Mouse (Mus musculus) CD4-positive, CD25-positive, alpha-beta regulatory T cell, adult 9 weeks (primary cell): ENCODE data around the gene Gm8720. TPM values are rescaled to one million over a fixed set of nuclear protein-coding genes. Genes with fewer than 3 reads are reported as not detected.

ENCODE experiments used
- polyA plus RNA-seq: library from polyadenylated mRNA; unstranded; fragments of 100-300 nt; shearing (Covaris generic); gene quantifications from one replicate; pipeline ENCODE4 v1.2.1, GENCODE M21; 2017

Gm8720 gene
- polyA plus RNA-seq = not detected

GRCm38 (mm10) chr7:23067356-23067755 lies at the start of gene Gm8720:
TSS of gene Gm8720 (minus strand) at chr7:23067456.

DNA sequence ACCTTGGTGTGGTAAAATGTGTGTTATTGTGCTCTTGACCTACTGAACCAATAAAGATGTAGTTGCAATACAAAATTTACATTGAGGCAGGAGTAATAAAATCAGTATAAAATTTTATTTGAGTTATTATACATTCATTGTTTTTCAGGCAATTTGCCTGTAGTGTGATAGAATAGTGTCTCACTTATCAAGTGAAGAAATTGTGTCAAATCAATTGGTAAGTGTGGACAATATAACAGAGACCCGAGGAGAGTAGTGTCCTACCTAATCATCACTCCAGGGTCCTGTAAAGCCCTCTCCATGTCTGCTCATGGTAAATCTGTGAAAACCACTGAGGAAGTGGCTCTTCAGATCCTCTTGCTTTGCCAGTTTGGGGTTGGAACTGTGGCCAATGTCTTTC lies 12.0 kb downstream of the Gm8720 start, which contains the start of gene Vmn1r163:
Gene Vmn1r163, plus strand, starts transcription at position 301 of the 400 bp plus-strand sequence.

GRCm38 (mm10) chr7:23019823-23020222 lies 47.4 kb downstream of the Gm8720 start, which contains the start of gene Gm4216:
TSS of gene Gm4216 (minus strand) at chr7:23019923.

Other genes with a start within 250 kb of the Gm8720 start
- gene Vmn1r159, start 223.9 kb downstream of the Gm8720 start, polyA plus RNA-seq = not detected
- gene Vmn1r160, start 196.2 kb downstream of the Gm8720 start, polyA plus RNA-seq = not detected
- not detected for gene Gm4214, start 82.8 kb downstream of the Gm8720 start, polyA plus RNA-seq
- gene Gm4216, start 47.5 kb downstream of the Gm8720 start, polyA plus RNA-seq = not detected
- not detected for gene Vmn1r163, start 11.9 kb downstream of the Gm8720 start, polyA plus RNA-seq
- not detected for gene Gm10662, start 77.0 kb upstream of the Gm8720 start, polyA plus RNA-seq
- gene Vmn1r165, start 149.9 kb upstream of the Gm8720 start, polyA plus RNA-seq = not detected
- gene Vmn1r166, start 184.2 kb upstream of the Gm8720 start, polyA plus RNA-seq = not detected
- not detected for gene Gm6902, start 211.4 kb upstream of the Gm8720 start, polyA plus RNA-seq
- gene Nlrp4e, start 233.7 kb upstream of the Gm8720 start, polyA plus RNA-seq = not detected